Mouse (Mus musculus) ES-E14 (cell line): ENCODE data around the gene Rab19. TPM values are rescaled to one million over a fixed set of nuclear protein-coding genes. Genes with fewer than 3 reads are reported as not detected.

Experiments used
- DNase-seq: peaks from one replicate; pipeline ENCODE4 v3.0.0-alpha.2; 2013; ENCODE audit warnings: low read depth, low spot score
- H3K27ac ChIP-seq: 2 replicates; pipeline ENCODE4 v1.5.1; 2012; ENCODE audit warnings: low read depth, mild to moderate bottlenecking, low read length, moderate library complexity, mixed read lengths; ENCODE audit not compliant: poor library complexity, insufficient read depth, severe bottlenecking
- H3K36me3 ChIP-seq: 2 replicates; pipeline ENCODE4 v1.6.1; 2012; ENCODE audit warnings: mild to moderate bottlenecking, low read length, moderate library complexity, mixed read lengths; ENCODE audit not compliant: control insufficient read depth, poor library complexity, insufficient read depth, severe bottlenecking
- H3K4me1 ChIP-seq, 2 experiments: fragments of 150-350 bp in 1 of 2; sonication (generic) in 1 of 2; 2 replicates each; pipeline ENCODE4 v1.6.1; 2012; ENCODE audit warnings: low read length in 2 of 2, mild to moderate bottlenecking in 1 of 2, mixed read lengths in 1 of 2; ENCODE audit not compliant: control insufficient read depth in 2 of 2, insufficient read depth in 2 of 2, poor library complexity in 1 of 2
- H3K4me3 ChIP-seq, 2 experiments: fragments of 150-350 bp in 1 of 2; sonication (generic) in 1 of 2; 2 replicates each; pipeline ENCODE4 v1.5.1; 2012; ENCODE audit warnings: low read length in 2 of 2, low read depth in 1 of 2, mild to moderate bottlenecking in 1 of 2, mixed read lengths in 1 of 2; ENCODE audit not compliant: insufficient read depth in 1 of 2, poor library complexity in 1 of 2, severe bottlenecking in 1 of 2
- H3K9ac ChIP-seq: 2 replicates; pipeline ENCODE4 v1.6.1; 2012; ENCODE audit warnings: low read depth, mild to moderate bottlenecking, low read length, mixed read lengths; ENCODE audit not compliant: poor library complexity, insufficient read depth, severe bottlenecking
- H3K9me3 ChIP-seq: fragments of 150-350 bp; sonication (generic); 2 replicates; pipeline ENCODE4 v1.6.1; 2012; ENCODE audit warnings: low read depth, mild to moderate bottlenecking, low read length; ENCODE audit not compliant: control insufficient read depth, insufficient read depth
- CHD2 ChIP-seq: IDR thresholded peaks from 2 replicates; pipeline ENCODE4 v1.6.1; 2014; ENCODE audit warnings: mild to moderate bottlenecking, low read depth, low read length, inconsistent platforms
- HCFC1 ChIP-seq: IDR thresholded peaks from 2 replicates; pipeline ENCODE4 v1.6.1; 2012; ENCODE audit warnings: low read length, inconsistent platforms, borderline replicate concordance; ENCODE audit not compliant: insufficient read depth
- MAFK ChIP-seq: IDR thresholded peaks from 2 replicates; pipeline ENCODE4 v1.6.1; 2014; ENCODE audit warnings: mild to moderate bottlenecking, low read depth, low read length, inconsistent platforms; ENCODE audit not compliant: insufficient read depth
- ZC3H11A ChIP-seq: IDR thresholded peaks from 2 replicates; pipeline ENCODE4 v1.6.1; 2012; ENCODE audit warnings: low read depth, mild to moderate bottlenecking, inconsistent platforms, low read length, borderline replicate concordance
- ZNF384 ChIP-seq: IDR thresholded peaks from 2 replicates; pipeline ENCODE4 v1.6.1; 2012; ENCODE audit warnings: low read depth, low read length, inconsistent platforms
- in situ Hi-C, 2 experiments: fragments of 600-800 bp; cut with MboI; formaldehyde crosslinking; loops; one replicate each; pipeline ENCODE4 v1.15.1; 2025; ENCODE audit warnings: low sequenced_read_pairs in 2 of 2, inconsistent platforms in 1 of 2; ENCODE audit not compliant: unreplicated experiment in 2 of 2
- total RNA-seq: library from RNA; depleted of rRNA; stranded (reverse); fragments of 300-350 nt; gene quantifications from 2 replicates; pipeline ENCODE4 v1.2.3, GENCODE M21; 2012; rRNA removed

Rab19 gene
- 0.53 and 0.62 TPM in 2 replicates for total RNA-seq

GRCm38 (mm10) chr6:39381125-39381880 lies at the start of gene Rab19:
TSS of gene Rab19 (plus strand) at chr6:39381175.
- no peaks in the 10 kb centered on the region for H3K36me3 ChIP-seq
- no peak within 1 kb of the TSS for H3K27ac ChIP-seq
- TF ChIP-seq ZC3H11A, result no peak
- no peak for TF ChIP-seq ZNF384
- TF ChIP-seq MAFK, result no peak
- no peak for TF ChIP-seq CHD2
- TF ChIP-seq HCFC1, result no peak
- H3K9ac ChIP-seq, result no peak within 1 kb of the TSS
- H3K9me3 ChIP-seq, result no peaks in the 10 kb centered on the region
- H3K4me1 ChIP-seq, result peaks cover 2% of the 10 kb centered on the region in 2 experiments; a peak in 1 of 4 replicates
- peak within 1 kb of the TSS; percentile 25 to 33; a peak in 3 of 4 replicates for H3K4me3 ChIP-seq
- no peak for DNase-seq
- in situ Hi-C loops, result no loop called here

- TF ChIP-seq CHD2 (no peak), HCFC1 (no peak), ZC3H11A (no peak), ZNF384 (no peak), MAFK (no peak)
- Histone ChIP-seq H3K27ac (no peak overlapping the region), H3K4me3 (no peak overlapping the region), H3K9me3 (no peaks in the 10 kb centered on the region), H3K36me3 (peaks cover 31% of the 10 kb centered on the region), H3K4me1 (peaks cover 0 to 1% of the 10 kb centered on the region in 2 experiments; a peak in 1 of 4 replicates), H3K9ac (no peak overlapping the region)
- in situ Hi-C loops, result no loop called here
- DNase-seq, result no peak
Measured at GRCm38 (mm10) chr6:39331998-39332700, 48.8 kb upstream of the Rab19 start.

GRCm38 (mm10) chr6:39334224-39334623 lies 46.8 kb upstream of the Rab19 start:
- no peak for DNase-seq
- in situ Hi-C loops, result no loop called here
- H3K9me3 ChIP-seq, result no peaks in the 10 kb centered on the region
- peaks cover 36% of the 10 kb centered on the region for H3K36me3 ChIP-seq
- H3K9ac ChIP-seq, result no peak overlapping the region
- peaks cover 0 to 1% of the 10 kb centered on the region in 2 experiments; a peak in 1 of 4 replicates for H3K4me1 ChIP-seq
- no peak overlapping the region for H3K4me3 ChIP-seq
- no peak overlapping the region for H3K27ac ChIP-seq
- TF ChIP-seq HCFC1 (no peak), CHD2 (no peak), MAFK (no peak), ZNF384 (no peak), ZC3H11A (no peak)

- H3K9ac ChIP-seq, result no peak overlapping the region
- H3K27ac ChIP-seq, result no peak overlapping the region
- in situ Hi-C loops, result no loop called here
- no peaks in the 10 kb centered on the region for H3K4me1 ChIP-seq
- H3K36me3 ChIP-seq, result peaks cover 36% of the 10 kb centered on the region
- H3K4me3 ChIP-seq, result no peak overlapping the region
- no peak for TF ChIP-seq ZNF384
- TF ChIP-seq ZC3H11A, result no peak
- no peak for TF ChIP-seq MAFK
- no peak for TF ChIP-seq CHD2
- no peak for TF ChIP-seq HCFC1
- DNase-seq, result no peak
- H3K9me3 ChIP-seq, result no peaks in the 10 kb centered on the region
Measured at GRCm38 (mm10) chr6:39334873-39335272, 46.1 kb upstream of the Rab19 start.
